Mouse (Mus musculus) limb, embryonic 14.5 days (tissue): ENCODE results near the gene Lrmda. TPM values are rescaled to one million over a fixed set of nuclear protein-coding genes. Genes with fewer than 3 reads are reported as not detected.

Experiments
- ATAC-seq: fragments of 200-750 bp; cut with Nextera tagmentation; 2 replicates; pipeline ENCODE4 v1.8.0; 2017; ENCODE audit warnings: low read depth, moderate number of reproducible peaks, moderate TSS enrichment; ENCODE audit not compliant: low FRiP score
- DNase-seq: peaks from one replicate; pipeline ENCODE4 v3.0.0-alpha.2; 2015; ENCODE audit warnings: low spot score
- H3K27ac ChIP-seq: fragments of 300-500 bp; sonication (generic); replicated peaks from 2 replicates; pipeline ENCODE4 v1.5.1; 2014; ENCODE audit warnings: low read depth, mild to moderate bottlenecking, low read length, moderate library complexity, mixed read lengths
- H3K27me3 ChIP-seq: fragments of 300-500 bp; sonication (generic); 2 replicates; pipeline ENCODE4 v1.6.1; 2014; ENCODE audit warnings: low read length, mixed read lengths; ENCODE audit not compliant: control insufficient read depth, insufficient read depth
- H3K36me3 ChIP-seq: fragments of 300-500 bp; sonication (generic); 2 replicates; pipeline ENCODE4 v1.6.1; 2014; ENCODE audit warnings: mild to moderate bottlenecking, low read length, moderate library complexity, mixed read lengths; ENCODE audit not compliant: control insufficient read depth, insufficient read depth
- H3K4me1 ChIP-seq: fragments of 300-500 bp; sonication (generic); 2 replicates; pipeline ENCODE4 v1.6.1; 2014; ENCODE audit warnings: antibody characterized with exemption, low read length, mixed read lengths; ENCODE audit not compliant: control insufficient read depth, insufficient read depth
- H3K4me2 ChIP-seq: fragments of 300-500 bp; sonication (generic); replicated peaks from 2 replicates; pipeline ENCODE4 v1.6.1; 2014; ENCODE audit warnings: low read depth, mild to moderate bottlenecking, low read length, moderate library complexity; ENCODE audit not compliant: severe bottlenecking
- H3K4me3 ChIP-seq: fragments of 300-500 bp; sonication (generic); replicated peaks from 2 replicates; pipeline ENCODE4 v1.5.1; 2014; ENCODE audit warnings: low read length
- H3K9ac ChIP-seq: fragments of 300-500 bp; sonication (generic); 2 replicates; pipeline ENCODE4 v1.6.1; 2014; ENCODE audit warnings: mild to moderate bottlenecking, low read depth, low read length, moderate library complexity; ENCODE audit not compliant: severe bottlenecking
- H3K9me3 ChIP-seq: fragments of 300-500 bp; sonication (generic); 2 replicates; pipeline ENCODE4 v1.6.1; 2016; ENCODE audit warnings: low read length; ENCODE audit not compliant: control insufficient read depth
- POLR2A ChIP-seq: fragments of 200-500 bp; IDR thresholded peaks from 2 replicates; pipeline ENCODE4 v1.8.0; 2012; ENCODE audit warnings: inconsistent platforms, mild to moderate bottlenecking, moderate library complexity, borderline replicate concordance; ENCODE audit not compliant: insufficient read depth, insufficient read length; ENCODE audit errors: extremely low read depth
- WGBS: fragments of 180-500 bp; shearing (Covaris S2); extraction: QIAGEN DNeasy Blood & Tissue Kit; methylation state at CpG from one replicate; pipeline ENCODE4 v1.1.7; 2014; 5-methylcytosine and 5-hydroxymethylcytosine counted together
- polyA plus RNA-seq, 2 experiments: library from polyadenylated mRNA; depleted of rRNA in 1 of 2; stranded (reverse) in 1 of 2; unstranded in 1 of 2; fragments of >200 nt; fragmentation: Nextera tagmentation in 1 of 2; extraction: Ambion mirVana in 1 of 2; gene quantifications; 2 replicates each; pipeline versions ENCODE4 v1.2.1 to v1.2.3; 2012 to 2014

Lrmda gene
- polyA plus RNA-seq, 2 experiments = 0.08 to 0.72 TPM

- no peak overlapping the region for H3K4me2 ChIP-seq
- H3K4me1 ChIP-seq = no peaks in the 10 kb centered on the region
- 73% methylated on average over 5 of the region's 5 CpGs for WGBS
- ATAC-seq (no peak), DNase-seq (no peak)
- H3K9ac ChIP-seq = no peak overlapping the region
- TF ChIP-seq POLR2A = no peak
- H3K27me3 ChIP-seq = no peaks in the 10 kb centered on the region
- no peaks in the 10 kb centered on the region for H3K9me3 ChIP-seq
- H3K4me3 ChIP-seq = no peak overlapping the region
- H3K36me3 ChIP-seq = no peaks in the 10 kb centered on the region
- H3K27ac ChIP-seq = no peak overlapping the region
These were observed 659.6 kb downstream of the Lrmda start for GRCm38 (mm10) chr14:22679008-22679704.

- DNase-seq (no peak), ATAC-seq (no peak)
- 65% methylated on average over 9 of the region's 9 CpGs for WGBS
- Histone ChIP-seq H3K4me2 (no peak overlapping the region), H3K9ac (no peak overlapping the region), H3K4me3 (no peak overlapping the region), H3K9me3 (no peaks in the 10 kb centered on the region), H3K27ac (no peak overlapping the region), H3K36me3 (no peaks in the 10 kb centered on the region), H3K4me1 (no peaks in the 10 kb centered on the region), H3K27me3 (no peaks in the 10 kb centered on the region)
- no peak for TF ChIP-seq POLR2A
These were observed 660.5 kb downstream of the Lrmda start for GRCm38 (mm10) chr14:22679705-22680643.

DNA sequence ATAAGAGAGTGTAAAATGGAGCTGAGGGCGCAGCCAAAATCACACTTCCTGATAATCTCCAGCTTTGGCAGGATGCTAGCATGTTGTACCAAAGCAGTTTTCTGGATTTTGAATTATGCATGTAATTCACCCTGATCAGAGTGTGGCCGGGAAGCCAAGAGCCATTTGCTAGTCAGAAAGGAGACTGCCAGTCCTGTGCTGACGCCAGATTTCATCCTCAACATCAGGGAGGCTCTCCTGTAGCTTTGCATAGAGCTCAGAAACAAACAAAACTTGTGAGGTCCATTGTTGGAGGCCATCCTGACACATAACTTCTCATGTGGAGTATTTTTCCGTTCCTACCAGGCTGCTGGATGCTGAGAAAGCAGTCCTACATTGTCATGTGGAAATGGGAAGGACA is 667.4 kb downstream of the Lrmda start:
- H3K9ac ChIP-seq = no peak overlapping the region
- H3K27me3 ChIP-seq = no peaks in the 10 kb centered on the region
- H3K36me3 ChIP-seq = no peaks in the 10 kb centered on the region
- no peaks in the 10 kb centered on the region for H3K9me3 ChIP-seq
- no peak overlapping the region for H3K4me3 ChIP-seq
- ATAC-seq (no peak), DNase-seq (no peak)
- H3K27ac ChIP-seq = no peak overlapping the region
- H3K4me2 ChIP-seq = no peak overlapping the region
- 60% methylated on average over 4 of the region's 4 CpGs for WGBS
- no peak for TF ChIP-seq POLR2A
- no peaks in the 10 kb centered on the region for H3K4me1 ChIP-seq

DNA sequence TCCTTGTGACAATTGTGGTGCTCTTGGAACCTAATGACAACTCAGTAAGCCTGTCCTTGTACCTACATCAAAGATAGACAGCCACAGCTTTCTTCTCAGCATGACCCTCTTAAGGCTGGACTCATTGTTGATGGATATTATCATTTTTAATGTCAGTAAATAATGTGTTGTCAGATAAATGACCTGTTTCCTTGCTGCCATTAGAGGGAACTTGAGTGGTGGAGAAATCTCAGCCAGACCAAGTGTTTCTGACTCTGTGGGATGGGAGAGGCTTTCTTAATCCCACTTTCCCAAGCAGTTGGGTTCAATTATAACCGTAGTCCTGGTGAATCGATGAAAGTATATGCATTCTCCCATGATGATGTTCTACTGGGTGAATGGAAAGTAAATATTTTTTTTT is 668.9 kb downstream of the Lrmda start:
- 42% methylated on average over 2 of the region's 2 CpGs for WGBS
- no peaks in the 10 kb centered on the region for H3K9me3 ChIP-seq
- H3K27ac ChIP-seq = no peak overlapping the region
- H3K4me3 ChIP-seq = no peak overlapping the region
- DNase-seq = no peak
- H3K36me3 ChIP-seq = no peaks in the 10 kb centered on the region
- no peak for ATAC-seq
- H3K4me1 ChIP-seq = no peaks in the 10 kb centered on the region
- no peak overlapping the region for H3K4me2 ChIP-seq
- H3K27me3 ChIP-seq = no peaks in the 10 kb centered on the region
- no peak overlapping the region for H3K9ac ChIP-seq
- TF ChIP-seq POLR2A = no peak

- ATAC-seq (0 out of 2 replicates have a peak, but pooled peaks have one; percentile 26), DNase-seq (peak; percentile 87)
- no peaks in the 10 kb centered on the region for H3K36me3 ChIP-seq
- no peak overlapping the region for H3K9ac ChIP-seq
- no peak overlapping the region for H3K4me3 ChIP-seq
- H3K9me3 ChIP-seq = no peaks in the 10 kb centered on the region
- H3K27ac ChIP-seq = no peak overlapping the region
- no peak for TF ChIP-seq POLR2A
- peaks cover 4% of the 10 kb centered on the region; the same call in 1 of the 2 replicates for H3K4me1 ChIP-seq
- H3K27me3 ChIP-seq = no peaks in the 10 kb centered on the region
- WGBS = 35% methylated on average over 6 of the region's 6 CpGs
- H3K4me2 ChIP-seq = no peak overlapping the region
These were observed 675.9 kb downstream of the Lrmda start for GRCm38 (mm10) chr14:22695448-22695847.
